Mouse (Mus musculus) MN1 (cell line): ENCODE data around the gene Ubxn2a.

Source experiments
- DNase-seq: peaks from one replicate; pipeline ENCODE4 v3.0.0-alpha.2; 2016; ENCODE audit warnings: low spot score

Gene Ubxn2a

GRCm38 (mm10) chr12:4878296-4878783, 29.2 kb downstream of the Ubxn2a start:
- no peak for DNase-seq

DNA sequence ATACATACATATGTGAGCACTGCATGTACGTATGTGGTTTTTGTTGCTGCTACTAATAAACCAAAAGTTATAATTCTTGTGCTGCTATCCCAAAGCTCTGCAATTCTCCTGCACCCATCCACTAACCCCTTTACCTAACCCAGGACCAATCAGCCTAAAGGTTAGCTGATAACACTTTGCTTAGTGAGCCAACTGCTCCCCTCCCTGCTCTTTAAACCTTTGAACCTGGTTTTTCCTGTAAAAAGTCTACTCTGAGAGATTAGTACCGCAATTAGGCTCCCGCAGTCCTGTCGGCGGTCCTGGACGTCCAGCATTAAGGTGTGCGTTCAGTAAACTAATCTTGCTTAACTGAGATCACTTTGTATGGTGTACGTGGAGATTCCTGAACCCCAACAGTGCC, 31.9 kb downstream of the Ubxn2a start:
- DNase-seq: no peak

GRCm38 (mm10) chr12:4874161-4874927, 33.2 kb downstream of the Ubxn2a start, which contains the start of gene Mfsd2b:
Mfsd2b (minus strand) TSS chr12:4874359.
- peak; percentile 79 for DNase-seq

- no peak for DNase-seq
Measured at GRCm38 (mm10) chr12:4873531-4873930, 34.0 kb downstream of the Ubxn2a start.

- no peak for DNase-seq
Measured at GRCm38 (mm10) chr12:4872983-4873477, 34.5 kb downstream of the Ubxn2a start.

- no peak for DNase-seq
Measured at GRCm38 (mm10) chr12:4872273-4872672, 35.2 kb downstream of the Ubxn2a start.

DNA sequence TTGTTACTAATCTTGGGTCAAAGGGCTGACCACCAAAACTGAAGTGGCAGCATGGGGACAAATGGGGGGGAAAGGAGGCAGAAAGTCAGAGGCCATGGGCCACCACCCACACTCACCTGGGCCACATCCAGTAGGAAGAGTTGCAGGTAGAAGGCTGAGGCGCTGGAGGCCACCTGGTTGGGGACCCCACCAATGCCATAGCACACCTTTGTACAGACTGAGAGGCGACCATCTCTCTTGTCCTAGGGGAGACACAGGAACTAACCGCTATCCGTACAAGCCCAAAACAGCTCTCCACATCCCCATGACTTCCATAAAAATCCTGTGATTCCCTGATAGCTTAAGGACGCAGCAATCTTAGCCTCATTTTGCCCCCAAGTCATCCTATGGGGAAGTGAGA, 36.2 kb downstream of the Ubxn2a start:
- no peak for DNase-seq

DNA sequence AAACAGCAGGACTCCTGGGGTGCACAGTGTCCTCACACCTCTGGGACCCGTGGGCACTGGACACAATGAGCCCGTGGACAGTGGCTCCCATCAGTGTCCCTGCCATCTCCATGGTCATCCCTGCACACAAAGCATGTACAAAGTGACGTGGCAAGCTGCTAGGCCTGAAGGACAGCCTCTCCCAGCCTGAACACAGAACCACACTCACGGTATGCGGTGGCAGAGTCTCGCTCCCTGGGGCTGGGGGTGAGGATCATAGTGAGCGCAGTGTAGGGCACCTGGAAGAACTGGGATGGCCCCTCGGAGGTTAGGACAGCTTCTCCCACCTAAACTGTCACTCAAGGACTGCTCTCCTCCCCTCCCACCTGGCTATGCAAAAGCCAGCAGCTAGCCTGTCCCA, 38.6 kb downstream of the Ubxn2a start:
- no peak for DNase-seq

DNA sequence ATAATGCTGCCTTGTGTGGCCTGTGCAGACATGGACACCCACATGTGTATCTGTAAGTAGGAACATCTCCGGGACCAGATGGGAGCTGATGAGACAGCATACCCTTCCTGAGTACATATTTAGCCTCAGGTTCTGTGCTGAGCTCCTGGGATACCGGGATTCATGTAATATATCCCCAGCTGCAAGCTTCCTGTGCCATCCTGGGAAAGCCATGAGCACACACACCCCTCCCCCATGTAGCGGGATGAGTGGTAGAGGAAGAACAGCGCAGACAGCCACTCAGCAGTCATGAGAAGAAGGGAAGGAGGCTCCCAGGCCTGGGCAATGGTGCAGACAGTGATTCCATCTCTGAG, 43.2 kb downstream of the Ubxn2a start:
- DNase-seq: peak; percentile 25

DNA sequence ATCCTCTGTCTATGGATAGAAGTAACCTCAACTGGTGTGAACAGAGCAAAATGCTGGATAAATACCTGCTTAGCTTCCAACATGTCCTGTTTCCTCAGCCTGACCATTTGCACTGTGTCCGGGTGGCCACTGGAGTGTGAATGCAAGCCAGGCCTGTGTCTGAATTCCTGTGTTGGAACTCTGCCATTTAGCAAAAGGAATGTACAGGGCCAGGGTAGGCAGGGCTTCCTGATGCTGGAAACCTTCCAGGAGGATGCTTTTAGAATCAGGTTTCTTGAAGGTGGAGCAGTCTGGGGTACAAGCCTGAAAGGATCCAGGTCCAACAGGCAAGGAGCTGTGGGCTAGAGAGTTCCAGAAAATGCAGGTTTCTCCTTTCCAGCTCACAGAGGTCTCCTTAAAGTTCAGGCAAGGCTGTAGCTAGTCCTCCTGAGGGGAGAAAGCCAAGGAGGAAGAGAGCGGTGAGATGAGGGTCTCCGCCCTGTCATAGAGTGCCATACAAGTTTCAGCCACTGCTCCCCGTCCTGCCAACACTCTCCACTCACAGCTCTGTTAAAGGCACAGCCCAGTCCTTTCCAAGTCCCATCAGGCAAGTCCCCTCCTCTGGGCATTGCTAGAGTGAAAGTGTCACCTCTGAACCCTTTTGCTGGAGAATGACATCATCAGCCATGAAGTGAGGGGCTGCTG, 43.7 kb downstream of the Ubxn2a start:
- peak; percentile 78 for DNase-seq

DNA sequence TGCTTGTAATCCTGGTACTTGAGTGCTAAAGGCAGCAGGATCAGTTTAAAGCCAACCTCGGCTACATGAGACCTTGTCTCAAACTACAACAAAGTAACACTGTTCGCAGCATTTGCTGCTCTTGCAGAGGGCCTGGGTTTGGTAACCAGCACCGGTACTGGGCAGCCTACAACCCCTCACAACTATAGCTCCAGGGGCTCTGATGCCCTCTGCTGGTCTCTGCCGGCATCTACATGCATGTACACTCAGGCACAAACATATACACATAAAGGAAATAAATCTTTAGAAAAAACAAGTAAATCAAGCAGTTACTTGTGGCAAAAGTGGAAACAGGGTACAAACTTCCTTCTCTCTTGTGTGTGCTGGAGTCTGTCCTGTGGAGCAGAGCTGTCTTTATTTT, 44.8 kb downstream of the Ubxn2a start:
- DNase-seq: no peak

- DNase-seq: peak; percentile 51
Measured at GRCm38 (mm10) chr12:4859241-4859914, 48.1 kb downstream of the Ubxn2a start.

GRCm38 (mm10) chr12:4856834-4857233, 50.7 kb downstream of the Ubxn2a start:
- no peak for DNase-seq

- DNase-seq: no peak
Measured at GRCm38 (mm10) chr12:4856160-4856559, 51.3 kb downstream of the Ubxn2a start.

DNA sequence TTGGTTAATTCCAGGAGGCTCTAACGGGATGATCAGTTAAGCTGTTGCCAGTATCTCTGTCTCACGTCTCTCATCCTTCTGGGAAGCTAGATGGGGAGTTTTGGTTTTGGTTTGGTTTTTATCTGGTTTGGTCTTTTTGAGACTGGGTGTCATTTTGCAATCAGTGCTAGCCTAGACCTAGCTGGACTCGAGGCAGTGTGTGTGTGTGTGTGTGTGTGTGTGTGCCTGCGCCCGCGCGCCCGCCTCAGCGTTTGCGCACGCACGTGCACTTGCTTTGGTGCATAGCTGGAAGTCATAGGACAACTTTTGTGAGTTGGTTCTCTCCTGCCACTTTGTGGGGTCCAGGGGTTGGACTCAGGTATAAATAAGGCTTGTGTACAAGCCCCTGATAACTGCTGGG, 63.8 kb downstream of the Ubxn2a start:
- peak; percentile 59 for DNase-seq

GRCm38 (mm10) chr12:4842890-4843597, 64.5 kb downstream of the Ubxn2a start, which contains the start of gene Wdcp:
Wdcp (plus strand) TSS chr12:4843303.
- peak; percentile 97 for DNase-seq

GRCm38 (mm10) chr12:4842456-4842855, 65.0 kb downstream of the Ubxn2a start:
- DNase-seq: no peak

DNA sequence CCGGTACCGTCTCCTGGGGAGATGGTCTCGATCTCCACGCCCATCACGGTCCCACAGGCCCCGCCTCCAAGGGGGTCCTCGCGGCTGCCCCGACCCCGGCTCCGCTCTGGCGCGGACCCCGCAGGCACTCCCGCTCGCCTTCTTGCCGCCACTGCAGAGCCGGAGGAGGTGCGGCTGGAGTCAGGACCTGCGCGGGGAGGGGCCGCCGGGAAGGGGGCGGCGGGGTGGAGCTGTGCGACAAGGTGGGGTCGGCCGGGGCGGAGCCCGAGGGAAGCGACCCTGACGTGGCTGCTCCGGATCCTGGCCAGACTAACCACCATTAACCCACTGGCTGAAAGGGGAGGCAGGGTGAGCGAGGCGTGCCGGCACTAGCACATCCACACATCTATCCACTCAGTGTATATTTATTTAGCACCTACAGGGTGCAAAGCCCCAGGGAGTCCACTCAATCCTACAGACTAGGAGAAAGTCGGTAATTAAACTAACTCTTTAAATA, 66.1 kb downstream of the Ubxn2a start, which contains the start of gene Fkbp1b:
Gene Fkbp1b (minus strand): TSS at position 200 of the 496 bp plus-strand sequence.
- DNase-seq: peak; percentile 74

- DNase-seq: no peak
Measured at GRCm38 (mm10) chr12:4840741-4841140, 66.8 kb downstream of the Ubxn2a start.

DNA sequence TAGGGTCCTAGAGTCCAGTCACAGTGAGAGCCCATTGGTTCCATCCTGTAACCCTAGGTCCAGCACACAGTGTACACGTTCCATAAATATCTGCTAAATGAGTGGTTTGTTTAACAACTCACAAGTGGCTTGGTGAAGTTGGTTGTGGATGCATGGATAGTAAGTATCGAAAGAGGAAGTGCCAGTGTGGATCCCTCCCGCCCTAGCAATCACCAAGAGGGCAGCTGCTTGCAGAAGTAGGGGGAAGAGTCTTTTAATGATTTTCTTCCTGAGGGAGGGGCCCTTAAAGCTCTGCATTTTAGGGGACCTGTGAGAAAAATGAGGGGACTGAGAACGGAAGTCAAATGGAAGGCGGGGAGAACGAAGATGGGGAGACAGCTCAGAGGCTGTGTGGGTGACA, 67.5 kb downstream of the Ubxn2a start:
- DNase-seq: no peak

GRCm38 (mm10) chr12:4836959-4837358, 70.5 kb downstream of the Ubxn2a start:
- DNase-seq: peak; percentile 89
